Mouse (Mus musculus) G1E (cell line): ENCODE measurements around the gene Muc1.

Experiments used
- CTCF ChIP-seq: IDR thresholded peaks from 2 replicates; pipeline ENCODE4 v1.5.1; 2012; ENCODE audit warnings: low read depth, low read length, inconsistent platforms, mixed read lengths
- GATA1 ChIP-seq: IDR thresholded peaks from 2 replicates; pipeline ENCODE4 v1.6.1; 2012; ENCODE audit warnings: borderline replicate concordance, low read length, inconsistent platforms, mixed read lengths
- POLR2AphosphoS5 ChIP-seq: IDR thresholded peaks from 2 replicates; pipeline ENCODE4 v1.6.1; 2012; ENCODE audit warnings: low read depth, low read length, inconsistent platforms; ENCODE audit not compliant: insufficient replicate concordance

DNA sequence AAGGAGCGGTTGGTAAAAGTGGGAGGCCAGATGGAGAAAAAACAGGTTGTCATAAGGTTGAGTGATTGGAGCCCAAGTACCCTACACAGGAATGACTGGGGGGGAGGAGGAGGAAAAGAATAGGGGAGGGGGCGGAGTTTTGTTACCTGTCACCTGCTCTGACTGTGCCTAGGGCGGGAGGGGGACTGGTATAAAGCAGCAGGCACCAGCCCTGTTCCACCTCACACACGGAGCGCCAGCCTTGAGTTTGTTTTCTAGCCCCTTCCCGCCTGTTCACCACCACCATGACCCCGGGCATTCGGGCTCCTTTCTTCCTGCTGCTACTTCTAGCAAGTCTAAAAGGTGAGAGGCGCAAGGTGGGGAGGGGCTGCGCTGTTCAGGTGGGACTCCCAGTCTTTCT, at the start of gene Muc1:
- TF ChIP-seq CTCF (no peak), GATA1 (no peak), POLR2AphosphoS5 (no peak)
